Mouse (Mus musculus) embryonic stem cell, embryonic (primary cell): ENCODE measurements around the gene Gemin7.

Experiments used
- CTCF ChIA-PET, 4 experiments: fragments of 300-600 bp in 2 of 4; fragments of 350-600 bp in 2 of 4; sonication (Branson Sonifier 250); formaldehyde crosslinking; loops; one replicate each; lab custom pipeline; 2022; ENCODE audit warnings: inconsistent platforms in 2 of 4; lab: Charles Lee
- POLR2A ChIA-PET, 4 experiments: fragments of 300-600 bp in 2 of 4; fragments of 350-600 bp in 2 of 4; sonication (Branson Sonifier 250); formaldehyde crosslinking; loops; one replicate each; lab custom pipeline; 2022; ENCODE audit warnings: antibody characterized with exemption in 4 of 4, inconsistent platforms in 1 of 4; lab: Charles Lee

Gemin7 gene

GRCm38 (mm10) chr7:19543584-19543983 is 33.8 kb downstream of the Gemin7 start:
- POLR2A ChIA-PET: interaction anchor here in 2 of 4 experiments (1.0 to 1.8 kb wide), 10 partner anchors 13 to 137 kb away, joined by 3 to 10 read pairs (median 4); partner anchors contain the start of gene Nkpd1 (in 1 of the 2)

GRCm38 (mm10) chr7:19542155-19542691 is 35.2 kb downstream of the Gemin7 start:
- ChIA-PET CTCF (interaction anchor here in 2 of 4 experiments (1.1 to 3.0 kb wide), 4 partner anchors 11 to 247 kb away, joined by 3 to 12 read pairs (median 4); no protein-coding TSS in a partner anchor), POLR2A (interaction anchor here in 2 of 4 experiments (0.6 to 1.6 kb wide), 4 partner anchors 11 to 62 kb away, joined by 3 to 4 read pairs (median 4); partner anchors contain the start of gene Clasrp (in 1 of the 2))

More at GRCm38 (mm10) chr7:19543584-19543983, 33.8 kb downstream of the Gemin7 start:
- CTCF ChIA-PET: interaction anchor here (0.6 to 2.7 kb wide), 15 partner anchors 9 to 307 kb away, joined by 3 to 10 read pairs (median 3); no protein-coding TSS in a partner anchor

GRCm38 (mm10) chr7:19541681-19542154 is 35.7 kb downstream of the Gemin7 start:
- POLR2A ChIA-PET: interaction anchor here in 2 of 4 experiments (0.6 to 1.6 kb wide), 3 partner anchors 18 to 80 kb away, joined by 3 to 4 read pairs (median 3); no protein-coding TSS in a partner anchor
- CTCF ChIA-PET: interaction anchor here in 3 of 4 experiments (0.7 to 3.0 kb wide), 3 partner anchors 11 to 47 kb away, joined by 3 to 12 read pairs (median 4); no protein-coding TSS in a partner anchor

- POLR2A ChIA-PET: interaction anchor here in 1 of 4 experiments (0.7 to 1.6 kb wide), 2 partner anchors 19 to 81 kb away, joined by 3 to 4 read pairs; no protein-coding TSS in a partner anchor
Measured at GRCm38 (mm10) chr7:19540771-19541566, 36.4 kb downstream of the Gemin7 start.

GRCm38 (mm10) chr7:19534676-19535075 is 42.7 kb downstream of the Gemin7 start:
- ChIA-PET CTCF (interaction anchor here in 1 of 4 experiments (1.0 to 1.4 kb wide), 2 partner anchors 10 to 55 kb away, joined by 3 read pairs; no protein-coding TSS in a partner anchor), POLR2A (interaction anchor here in 1 of 4 experiments (0.9 kb wide), 1 partner anchor 68 kb away, joined by 3 read pairs; no protein-coding TSS in a partner anchor)

More at GRCm38 (mm10) chr7:19540771-19541566, 36.4 kb downstream of the Gemin7 start:
- CTCF ChIA-PET: interaction anchor here in 3 of 4 experiments (0.7 to 3.0 kb wide), 3 partner anchors 10 to 48 kb away, joined by 3 to 12 read pairs (median 4); no protein-coding TSS in a partner anchor

- ChIA-PET CTCF (interaction anchor here in 2 of 4 experiments (1.0 to 2.3 kb wide), 5 partner anchors 12 to 127 kb away, joined by 3 to 5 read pairs (median 4); partner anchors contain the start of genes Ckm (in 1 of the 2) and Nkpd1 (in 1 of the 2)), POLR2A (interaction anchor here in 3 of 4 experiments (0.6 to 6.0 kb wide), 12 partner anchors 14 to 107 kb away, joined by 3 to 43 read pairs (median 4); partner anchors contain the start of gene Nkpd1 (in 2 of the 3))
Measured at GRCm38 (mm10) chr7:19532240-19532639, 45.2 kb downstream of the Gemin7 start.

GRCm38 (mm10) chr7:19531077-19531476 is 46.3 kb downstream of the Gemin7 start:
- ChIA-PET CTCF (interaction anchor here (0.6 to 2.6 kb wide), 31 partner anchors 8 to 477 kb away, joined by 3 to 14 read pairs (median 4); partner anchors contain the start of genes Nkpd1 (in 3 of the 4) and Rsph6a (in 1 of the 4)), POLR2A (interaction anchor here in 3 of 4 experiments (0.6 to 6.0 kb wide), 34 partner anchors 8 to 185 kb away, joined by 3 to 43 read pairs (median 4); partner anchors contain the start of genes Nkpd1 (in 2 of the 3), Ppp1r37 (in 2 of the 3), Apoc1 (in 1 of the 3) and Apoe (in 1 of the 3))

GRCm38 (mm10) chr7:19525105-19525481 is 52.3 kb downstream of the Gemin7 start:
- POLR2A ChIA-PET: interaction anchor here in 3 of 4 experiments (0.5 to 1.8 kb wide), 4 partner anchors 30 to 139 kb away, joined by 3 to 5 read pairs (median 4); no protein-coding TSS in a partner anchor
- CTCF ChIA-PET: interaction anchor here (0.6 to 2.0 kb wide), 11 partner anchors 18 to 161 kb away, joined by 3 to 13 read pairs (median 3); partner anchors contain the start of gene Ppp1r37 (in 1 of the 4)

- ChIA-PET CTCF (interaction anchor here (0.6 to 2.0 kb wide), 26 partner anchors 14 to 161 kb away, joined by 3 to 13 read pairs (median 3); partner anchors contain the start of genes Bloc1s3 (in 2 of the 4), Trappc6a (in 2 of the 4) and Ppp1r37 (in 1 of the 4)), POLR2A (interaction anchor here (0.5 to 2.2 kb wide), 10 partner anchors 16 to 471 kb away, joined by 3 to 8 read pairs (median 4); partner anchors contain the start of genes Bloc1s3 (in 1 of the 4) and Trappc6a (in 1 of the 4))
Measured at GRCm38 (mm10) chr7:19524420-19525104, 52.8 kb downstream of the Gemin7 start.

GRCm38 (mm10) chr7:19523757-19524419 is 53.5 kb downstream of the Gemin7 start:
- ChIA-PET POLR2A (interaction anchor here in 3 of 4 experiments (0.5 to 2.2 kb wide), 8 partner anchors 14 to 470 kb away, joined by 3 to 8 read pairs (median 4); partner anchors contain the start of genes Bloc1s3 (in 1 of the 3) and Trappc6a (in 1 of the 3)), CTCF (interaction anchor here (0.6 to 2.0 kb wide), 26 partner anchors 13 to 560 kb away, joined by 3 to 13 read pairs (median 3); partner anchors contain the start of genes Bloc1s3 (in 2 of the 4), Trappc6a (in 2 of the 4) and Ppp1r37 (in 1 of the 4))

- ChIA-PET CTCF (interaction anchor here in 3 of 4 experiments (0.5 to 2.0 kb wide), 12 partner anchors 8 to 559 kb away, joined by 3 to 13 read pairs (median 4); partner anchors contain the start of genes Bloc1s3 (in 2 of the 3), Ppp1r37 (in 2 of the 3) and Trappc6a (in 2 of the 3)), POLR2A (interaction anchor here in 2 of 4 experiments (0.7 to 2.2 kb wide), 6 partner anchors 14 to 68 kb away, joined by 3 to 8 read pairs (median 3); partner anchors contain the start of genes Bloc1s3 (in 1 of the 2) and Trappc6a (in 1 of the 2))
Measured at GRCm38 (mm10) chr7:19523017-19523756, 54.2 kb downstream of the Gemin7 start.

GRCm38 (mm10) chr7:19520032-19520431 is 57.4 kb downstream of the Gemin7 start:
- ChIA-PET CTCF (interaction anchor here in 2 of 4 experiments (0.6 to 1.4 kb wide), 4 partner anchors 8 to 328 kb away, joined by 3 read pairs; no protein-coding TSS in a partner anchor), POLR2A (interaction anchor here in 3 of 4 experiments (1.0 to 2.0 kb wide), 6 partner anchors 9 to 59 kb away, joined by 3 to 7 read pairs (median 4); partner anchors contain the start of gene Exoc3l2 (in 1 of the 3))

GRCm38 (mm10) chr7:19517652-19518365 is 59.6 kb downstream of the Gemin7 start, which contains the start of gene Nkpd1:
TSS of gene Nkpd1 (plus strand) at chr7:19517838.
- ChIA-PET CTCF (interaction anchor here (0.6 to 2.2 kb wide), 49 partner anchors 9 to 514 kb away, joined by 3 to 15 read pairs (median 4); partner anchors contain the start of genes Bloc1s3 (in 2 of the 4), Trappc6a (in 2 of the 4), Irf2bp1 (in 1 of the 4) and Ppp1r37 (in 1 of the 4)), POLR2A (interaction anchor here in 2 of 4 experiments (0.6 to 5.9 kb wide), 21 partner anchors 8 to 209 kb away, joined by 3 to 43 read pairs (median 3); partner anchors contain the start of genes Bloc1s3 (in 2 of the 2), Ppp1r37 (in 2 of the 2) and Trappc6a (in 2 of the 2))
